In the genomic region with DNA sequence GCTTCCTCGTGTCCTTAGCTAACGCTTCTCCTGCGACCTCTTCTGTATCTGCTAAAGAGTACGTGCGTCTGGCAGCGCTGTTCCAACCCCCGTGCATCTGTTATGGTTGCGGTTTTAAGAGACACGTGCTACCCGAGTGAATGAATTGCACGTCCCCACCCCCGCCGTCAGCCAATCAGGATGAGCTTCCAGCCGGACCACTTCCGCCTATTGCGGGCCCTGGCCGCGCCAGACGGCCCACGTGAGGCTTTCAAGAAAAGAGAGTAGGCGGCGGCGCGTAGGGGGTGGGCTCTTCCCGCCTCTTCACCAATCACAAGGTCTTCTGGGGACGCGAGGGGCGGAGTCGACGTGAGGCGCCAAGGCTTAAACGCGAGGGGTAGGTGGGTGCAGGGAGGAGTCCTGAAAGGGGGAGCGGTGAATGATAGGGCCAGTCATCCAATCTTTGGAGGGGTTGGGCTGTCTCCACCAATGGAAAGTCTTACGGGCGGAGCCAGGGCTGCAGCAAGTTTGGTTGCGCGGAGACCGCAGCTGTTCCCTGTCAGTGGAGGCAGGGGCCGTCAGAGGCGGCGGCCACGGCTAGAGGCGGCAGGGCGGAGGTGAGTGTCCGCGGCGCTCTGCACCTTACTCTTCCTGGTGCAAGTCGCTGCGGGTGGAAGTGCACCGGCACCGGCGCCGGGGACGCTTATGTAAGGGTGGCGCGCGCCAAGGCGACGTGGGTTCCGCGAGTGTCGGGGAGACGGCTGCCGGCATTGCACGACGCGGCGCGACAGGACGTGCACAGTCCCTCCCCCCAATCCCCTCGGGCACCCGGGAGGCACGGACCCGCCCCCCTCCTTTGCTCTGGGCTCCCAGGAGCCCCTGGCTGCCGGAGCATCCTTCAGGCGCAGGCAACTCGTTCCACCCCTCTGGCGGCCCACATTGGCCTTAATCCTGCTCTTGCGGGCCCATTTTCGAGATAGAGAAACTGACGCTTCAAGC, we compare ENCODE assay signal across 8 mouse cellular contexts. TPM values are rescaled to one million over a fixed set of nuclear protein-coding genes. Genes with fewer than 3 reads are reported as not detected.
DNase-seq lines count a peak whose midpoint lies in the region; ATAC-seq lines count a peak whose summit lies in the region.

A gene (plus strand): TSS at position 487 of the 978 bp plus-strand sequence.

- H3K36me3 ChIP-seq in lung, embryonic 16.5 days (ENCODE audit: control insufficient read depth, insufficient read depth, low read length), result no peaks in the 10 kb centered on the region

- H3K4me2 ChIP-seq in lung, embryonic 16.5 days (ENCODE audit: low read depth, low read length), result peak within 1 kb of the TSS; percentile 97

- peaks cover 11% of the 10 kb centered on the region for H3K4me1 ChIP-seq in lung, embryonic 16.5 days (replicated peaks; ENCODE audit: control insufficient read depth, insufficient read depth, low read length)

- peak; percentile 99 for DNase-seq in MEL-GATA-1-ER (ENCODE audit: extremely low read depth, low read depth)
- peak; percentile 99 for DNase-seq in cerebellum, adult 8-10 months
- DNase-seq in forelimb bud, embryonic 11.5 days (ENCODE audit: low read depth, low spot score), result peak; percentile 99
- DNase-seq in layer of hippocampus, adult 9-10 months (ENCODE audit: low spot score), result peak; percentile 98
- DNase-seq in ovary, postnatal 10 days (ENCODE audit: low spot score), result peak; percentile 93
- DNase-seq in thymus, postnatal 10 days (ENCODE audit: low spot score in 2 of 2), result peak; percentile 94 to 98

- H3K9me3 ChIP-seq in lung, embryonic 16.5 days (ENCODE audit: control insufficient read depth, low read length), result no peaks in the 10 kb centered on the region

- H3K27me3 ChIP-seq in lung, embryonic 16.5 days (ENCODE audit: control insufficient read depth, insufficient read depth, low read depth, low read length), result no peaks in the 10 kb centered on the region; the same call in 1 of the 2 replicates

- H3K27ac ChIP-seq in lung, embryonic 16.5 days (ENCODE audit: low read length), result no peak within 1 kb of the TSS

- ATAC-seq in hematopoietic stem cell, adult 5-6 weeks (replicated peaks in 1 of 2; ENCODE audit: insufficient read depth in 1 of 2, low FRiP score in 2 of 2, low TSS enrichment in 1 of 2, low read depth in 1 of 2, poor library complexity in 2 of 2, severe bottlenecking in 2 of 2), result peak; percentile 97 to 98
- peak; percentile 100 for ATAC-seq in lung, embryonic 16.5 days (ENCODE audit: low read depth)

- peak within 1 kb of the TSS; percentile 78 for H3K4me3 ChIP-seq in lung, embryonic 16.5 days (ENCODE audit: low read length)

- WGBS in lung, embryonic 16.5 days, result under 1% methylated on average over 82 of the region's 82 CpGs

- H3K9ac ChIP-seq in lung, embryonic 16.5 days (ENCODE audit: low read length), result peak within 1 kb of the TSS; percentile 69

RNA-seq across cellular contexts. Expression of the gene that starts here (rescaled TPM):
- 1.2 TPM in 2 replicates for total RNA-seq in hematopoietic stem cell, adult 5-6 weeks (2017)
- 21.3 and 24.7 TPM in 2 replicates for polyA plus RNA-seq in lung, embryonic 16.5 days (2015; fragmentation: Nextera tagmentation; extraction: Ambion mirVana)
